Mouse (Mus musculus): ENCODE measurements around the gene Trdn. TPM values are rescaled to one million over a fixed set of nuclear protein-coding genes. Genes with fewer than 3 reads are reported as not detected.

The Trdn gene
- polyA plus RNA-seq (2015; fragmentation: Nextera tagmentation; extraction: Ambion mirVana), result 1.1 and 5.4 TPM in 2 replicates

GRCm38 (mm10) chr10:33080254-33080653 lies at the start of gene Trdn:
Trdn (plus strand) TSS chr10:33080554.

Other genes with a start within 250 kb of the Trdn start
- gene Nkain2, start 190.1 kb upstream of the Trdn start, polyA plus RNA-seq (2015; fragmentation: Nextera tagmentation; extraction: Ambion mirVana), result 1.2 and 2.0 TPM in 2 replicates